Mouse (Mus musculus): Measurements from ENCODE around the gene Dnah14.

The Dnah14 gene

GRCm38 (mm10) chr1:181576322-181576721 is at the start of gene Dnah14:
Gene Dnah14, plus strand, starts transcription at chr1:181576559.
- DNase-seq (ENCODE audit: low spot score in 2 of 2): no peak

- DNase-seq (ENCODE audit: low spot score in 2 of 2): no peak
These were observed 47.0 kb upstream of the Dnah14 start for GRCm38 (mm10) chr1:181529368-181529767.

DNA sequence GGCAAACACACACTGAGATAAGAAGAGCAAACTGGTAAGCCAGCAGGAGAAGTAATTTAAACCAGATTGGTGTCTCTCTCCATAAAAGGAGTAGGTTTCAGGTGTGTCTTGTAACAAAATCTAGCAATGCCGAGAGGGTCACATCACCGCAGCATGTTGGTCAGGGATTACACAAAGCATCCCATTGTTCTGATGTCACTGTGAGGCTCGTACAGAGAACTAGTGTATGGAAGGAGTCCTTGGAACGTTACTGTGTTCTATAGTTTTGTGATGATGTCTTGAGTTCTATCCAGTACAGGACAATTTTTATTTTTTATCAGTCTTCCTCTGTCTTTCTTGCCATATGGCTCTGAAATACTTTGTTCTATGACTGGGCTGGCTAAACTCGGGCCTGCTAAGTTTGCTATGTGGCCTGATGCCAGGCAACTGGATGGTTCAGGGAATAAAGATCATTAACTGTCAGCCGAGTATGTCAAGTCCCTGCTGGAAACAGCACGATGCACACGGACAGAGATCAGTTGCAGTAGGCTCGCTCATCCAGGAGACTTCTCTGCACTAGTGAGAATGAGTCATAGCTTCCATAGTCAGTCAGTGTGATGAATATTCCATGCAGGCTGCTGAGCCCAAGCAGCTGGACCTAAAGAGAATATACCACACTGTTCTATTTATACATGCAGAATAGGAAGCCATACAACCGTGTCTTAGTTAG is 41.0 kb upstream of the Dnah14 start:
- DNase-seq (ENCODE audit: low spot score in 2 of 2): peak; percentile 63 to 71

- DNase-seq (ENCODE audit: low spot score in 2 of 2): no peak
These were observed 38.5 kb upstream of the Dnah14 start for GRCm38 (mm10) chr1:181537627-181538525.

DNA sequence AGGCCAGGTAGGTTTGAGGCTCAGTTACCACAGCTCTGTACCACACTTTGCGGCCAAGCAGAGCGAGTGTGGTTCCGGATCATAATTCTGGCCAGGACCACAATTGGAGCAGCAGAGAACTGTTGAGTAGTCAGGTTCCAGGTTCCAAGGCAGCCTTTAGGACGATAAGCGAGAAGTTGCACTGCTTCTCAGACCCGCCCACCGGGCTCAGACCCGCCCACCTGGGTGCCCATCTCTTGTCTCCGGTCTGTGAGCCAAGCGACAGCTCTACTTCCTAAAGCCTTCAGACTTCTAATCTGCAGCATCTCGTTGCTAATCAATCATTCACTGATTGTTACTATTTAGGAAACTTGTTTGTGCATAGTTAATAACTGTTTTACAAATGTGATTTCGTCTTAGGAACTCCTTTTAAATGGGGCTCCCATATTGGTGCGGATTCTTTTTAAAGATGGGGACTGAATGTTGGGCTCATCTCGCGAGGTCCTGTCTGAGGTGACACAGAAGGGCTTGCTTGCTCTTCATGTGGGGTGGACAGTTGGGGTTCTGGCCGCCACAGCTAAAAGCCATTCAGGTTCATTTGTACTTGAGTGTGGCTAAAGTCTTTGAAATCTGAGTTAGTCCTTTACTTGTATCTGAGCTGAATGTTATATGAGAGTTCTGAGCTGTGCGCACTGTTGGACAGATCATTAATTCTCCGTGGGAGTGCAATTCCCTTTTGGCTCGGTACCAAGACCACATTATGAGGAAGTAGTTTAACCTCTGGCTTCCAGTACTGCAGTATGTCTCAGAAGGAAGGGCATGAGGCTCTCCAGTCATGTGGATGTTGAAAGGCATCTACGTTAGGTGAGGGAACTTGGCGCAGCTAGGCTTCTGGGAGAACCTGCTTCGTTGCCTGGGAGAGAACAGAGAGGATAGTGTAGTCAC is 36.3 kb upstream of the Dnah14 start:
- no peak for DNase-seq (ENCODE audit: low spot score in 2 of 2)

GRCm38 (mm10) chr1:181543711-181544383 is 32.5 kb upstream of the Dnah14 start:
- DNase-seq (ENCODE audit: low spot score in 2 of 2): no peak

- peak; percentile 30 to 80 for DNase-seq (ENCODE audit: low spot score in 2 of 2)
These were observed 31.2 kb upstream of the Dnah14 start for GRCm38 (mm10) chr1:181545044-181545772.

DNA sequence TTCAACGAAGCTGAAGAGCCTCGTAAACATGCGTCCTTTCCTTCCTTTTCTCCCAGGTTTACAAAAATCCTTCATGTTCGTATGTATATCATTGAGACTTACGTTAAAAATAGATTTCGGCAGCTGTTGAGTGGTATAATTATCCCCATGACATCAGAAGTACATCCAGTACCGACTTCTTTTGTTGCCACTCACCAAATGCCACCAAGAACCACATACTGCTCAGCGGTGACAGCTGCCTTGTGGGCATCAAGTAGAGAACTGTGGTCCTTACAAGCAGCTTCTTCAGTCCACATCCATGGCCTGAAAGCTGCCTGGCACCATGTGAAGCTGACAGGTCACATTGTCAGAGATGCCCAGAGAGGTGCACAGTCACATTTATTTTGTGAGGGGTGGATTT is 26.4 kb upstream of the Dnah14 start:
- DNase-seq (ENCODE audit: low spot score in 2 of 2): no peak

DNA sequence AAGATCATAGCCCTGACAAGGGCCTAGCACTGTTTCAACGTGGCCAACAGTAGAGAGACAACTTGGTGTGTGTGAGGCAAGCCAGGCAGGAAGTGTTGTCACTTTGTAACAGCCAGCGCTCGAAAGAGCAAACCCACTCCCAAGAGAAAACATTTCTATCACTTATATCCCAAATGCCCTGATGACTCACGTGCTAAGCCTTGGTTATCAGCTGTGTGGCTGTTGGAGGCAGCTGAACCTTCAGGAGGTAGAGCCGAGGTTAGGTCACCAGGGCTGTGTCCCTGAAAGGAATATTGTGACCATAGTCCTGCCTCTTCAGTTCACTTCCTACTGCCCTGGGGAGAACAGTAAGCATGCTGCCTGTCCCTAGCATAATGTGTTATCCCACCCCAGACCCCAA is 25.5 kb upstream of the Dnah14 start:
- DNase-seq (ENCODE audit: low spot score in 2 of 2): no peak

GRCm38 (mm10) chr1:181552533-181553410 is 23.6 kb upstream of the Dnah14 start:
- no peak for DNase-seq (ENCODE audit: low spot score in 2 of 2)

DNA sequence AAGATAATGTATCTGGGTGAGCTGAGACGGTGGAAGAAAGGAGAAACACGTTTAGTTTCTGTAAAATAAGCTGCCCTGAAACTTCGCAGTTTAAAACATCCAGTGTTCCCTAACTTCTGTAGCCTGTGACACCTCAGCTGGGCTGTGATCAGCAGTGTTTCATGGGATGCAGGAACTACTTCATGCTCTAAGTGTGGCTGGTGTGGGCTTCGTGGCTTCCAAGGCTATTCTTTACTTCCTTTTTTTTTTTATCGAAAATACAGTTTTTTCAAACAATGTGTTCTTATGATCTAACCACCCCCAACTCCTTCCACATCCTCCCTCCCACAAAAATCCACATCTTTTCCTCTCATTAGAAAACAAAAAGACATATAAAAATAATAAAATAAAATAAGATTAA is 20.9 kb upstream of the Dnah14 start:
- DNase-seq (ENCODE audit: low spot score in 2 of 2): no peak

GRCm38 (mm10) chr1:181559655-181560054 is 16.7 kb upstream of the Dnah14 start:
- DNase-seq (ENCODE audit: low spot score in 2 of 2): no peak

GRCm38 (mm10) chr1:181560325-181560724 is 16.0 kb upstream of the Dnah14 start:
- DNase-seq (ENCODE audit: low spot score in 2 of 2): no peak

DNA sequence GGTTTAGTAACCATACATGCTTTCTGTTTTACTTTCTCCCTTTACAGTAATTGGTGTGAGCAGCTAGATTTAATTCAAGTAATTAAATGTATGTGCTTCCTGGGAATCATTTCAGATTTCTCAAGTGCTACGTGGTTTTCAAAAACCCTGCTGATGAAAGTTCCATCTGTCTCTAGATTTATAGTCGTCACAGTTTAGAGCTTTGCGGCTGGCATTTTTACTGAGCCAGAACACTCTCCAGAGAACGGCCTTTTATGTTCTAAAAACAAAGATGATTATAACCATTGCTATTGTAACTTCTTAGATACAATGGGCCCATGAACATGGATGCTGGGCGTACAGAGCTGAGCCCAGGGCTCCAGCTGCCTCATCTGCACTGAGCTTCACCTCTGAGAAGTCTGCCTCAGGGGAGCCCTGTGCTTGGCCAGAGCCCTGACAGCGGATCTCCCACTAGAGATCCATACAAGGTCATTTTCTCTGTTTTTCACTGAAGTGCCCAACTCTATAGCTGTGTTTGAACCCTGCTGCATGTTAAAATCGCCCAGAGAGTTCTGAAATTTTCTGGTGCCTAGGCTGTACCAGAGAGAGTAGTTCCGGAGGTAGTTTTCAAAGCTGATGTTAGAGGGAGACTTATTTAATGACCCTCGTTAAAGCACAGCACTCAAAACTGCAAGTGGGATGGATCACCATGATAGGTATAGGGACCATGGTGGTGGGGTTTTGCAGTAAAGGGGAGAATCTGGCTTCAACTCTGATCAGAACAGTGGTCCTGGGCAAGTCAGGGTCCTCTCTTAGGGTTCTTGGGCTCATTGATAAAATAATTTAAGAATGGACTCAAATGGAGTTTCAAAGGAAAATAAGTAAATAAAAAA is 15.2 kb upstream of the Dnah14 start:
- DNase-seq (ENCODE audit: low spot score in 2 of 2): no peak

GRCm38 (mm10) chr1:181561768-181562444 is 14.5 kb upstream of the Dnah14 start:
- DNase-seq (ENCODE audit: low spot score in 2 of 2): no peak

DNA sequence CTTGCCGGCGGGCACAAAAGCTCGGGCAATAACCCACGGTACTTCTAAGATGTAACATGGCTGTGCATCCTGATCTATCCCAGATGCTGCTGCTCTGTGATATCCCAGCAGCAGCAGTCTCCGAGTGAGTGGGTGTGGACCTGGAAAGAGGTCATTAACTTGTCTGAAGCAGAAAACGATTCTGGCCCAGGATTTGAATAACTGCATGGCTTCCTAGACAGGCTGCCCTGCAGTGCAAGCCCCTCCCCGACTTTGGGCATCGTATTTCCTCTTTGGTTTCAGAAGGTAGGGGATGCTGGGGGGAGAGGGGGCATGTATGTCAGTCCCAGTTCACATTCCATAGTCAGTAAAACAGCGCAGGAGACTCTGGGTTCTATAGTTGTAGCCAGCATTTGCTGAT is 6.9 kb upstream of the Dnah14 start:
- no peak for DNase-seq (ENCODE audit: low spot score in 2 of 2)

GRCm38 (mm10) chr1:181583152-181583551 is 6.8 kb downstream of the Dnah14 start:
- DNase-seq (ENCODE audit: low spot score in 2 of 2): no peak

GRCm38 (mm10) chr1:181589116-181589515 is 12.8 kb downstream of the Dnah14 start:
- no peak for DNase-seq (ENCODE audit: low spot score in 2 of 2)
